Mouse (Mus musculus) heart, postnatal 10 days (tissue): ENCODE measurements at regions not wholly inside any gene's neighbourhood (a gene's known extent, or its start where the extent isn't known, plus 50 kb on each side); places are given as distances from the start of the nearest gene placed in this dataset.

Experiments used
- DNase-seq, 2 experiments: peaks; one replicate each; pipeline ENCODE4 v3.0.0; 2021
- intact Hi-C: fragments of 180-260 bp; cut with DNase I; formaldehyde crosslinking; loops from one replicate; pipeline ENCODE4 v1.15.1; 2025

GRCm38 (mm10) chr6:89246261-89246660 lies 116.2 kb downstream of the Plxna1 start:
- intact Hi-C loops = loop anchor here (10.0 kb wide), 1 partner anchor 309 kb away; no protein-coding TSS in a partner anchor

GRCm38 (mm10) chr6:89248574-89248973 lies 113.8 kb downstream of the Plxna1 start:
- DNase-seq = no peak
- intact Hi-C loops = loop anchor here (10.0 kb wide), 1 partner anchor 306 kb away; no protein-coding TSS in a partner anchor

More at GRCm38 (mm10) chr6:89246261-89246660, 116.2 kb downstream of the Plxna1 start:
- no peak for DNase-seq

- intact Hi-C loops = loop anchor here (10.0 kb wide), 1 partner anchor 305 kb away; no protein-coding TSS in a partner anchor
Observed at GRCm38 (mm10) chr6:89249303-89249702, 113.1 kb downstream of the Plxna1 start.

GRCm38 (mm10) chr6:89251641-89252040 lies 110.8 kb downstream of the Plxna1 start:
- no peak for DNase-seq
- intact Hi-C loops = no loop called here

More at GRCm38 (mm10) chr6:89249303-89249702, 113.1 kb downstream of the Plxna1 start:
- DNase-seq = no peak

GRCm38 (mm10) chr6:89256022-89256421 lies 106.4 kb downstream of the Plxna1 start:
- DNase-seq = no peak
- intact Hi-C loops = no loop called here

- intact Hi-C loops = no loop called here
- DNase-seq = no peak
Observed at GRCm38 (mm10) chr6:89256630-89257292, 105.7 kb downstream of the Plxna1 start.

GRCm38 (mm10) chr6:89257416-89257815 lies 105.0 kb downstream of the Plxna1 start:
- intact Hi-C loops = no loop called here
- DNase-seq = no peak

GRCm38 (mm10) chr6:89258140-89258539 lies 104.3 kb downstream of the Plxna1 start:
- intact Hi-C loops = no loop called here
- DNase-seq = no peak

- intact Hi-C loops = no loop called here
- DNase-seq = no peak
Observed at GRCm38 (mm10) chr6:89259406-89259994, 102.9 kb downstream of the Plxna1 start.

- intact Hi-C loops = no loop called here
- no peak for DNase-seq
Observed at GRCm38 (mm10) chr6:89262958-89263357, 99.5 kb downstream of the Plxna1 start.

GRCm38 (mm10) chr6:89265296-89265695 lies 97.1 kb downstream of the Plxna1 start:
- intact Hi-C loops = no loop called here
- no peak for DNase-seq
